Mouse (Mus musculus): ENCODE measurements around the gene Fhl2. TPM values are rescaled to one million over a fixed set of nuclear protein-coding genes. Genes with fewer than 3 reads are reported as not detected.

Fhl2 gene
- polyA plus RNA-seq, 1 experiment from 2014 or later: 17.4 TPM

DNA sequence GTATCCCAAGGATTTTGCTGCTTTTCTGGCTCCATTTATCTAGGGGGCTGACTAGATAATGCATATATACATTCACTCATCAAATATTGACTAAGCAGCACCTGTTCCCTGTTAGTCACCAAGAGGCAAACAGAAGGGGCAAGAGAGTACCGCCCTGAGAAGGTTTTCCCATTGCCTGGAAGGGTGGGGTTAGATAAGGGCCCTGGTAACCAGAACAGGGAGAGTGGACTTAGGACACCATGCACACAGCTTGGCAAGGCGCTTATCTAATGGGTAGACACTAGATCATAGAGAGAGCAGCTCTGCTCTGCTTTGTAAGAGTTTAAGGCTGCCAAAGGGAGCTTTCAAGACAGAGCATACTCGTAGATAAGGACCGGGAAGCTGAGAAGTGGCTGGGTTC is 44.2 kb downstream of the Fhl2 start:
- H3K4me2 ChIP-seq (ENCODE audit: low read length): no peak overlapping the region
- no peak overlapping the region for H3K27ac ChIP-seq (replicated peaks; ENCODE audit: low read depth, low read length)
- H3K4me1 ChIP-seq (ENCODE audit: control insufficient read depth, insufficient read depth, low read length): no peaks in the 10 kb centered on the region
- ATAC-seq (ENCODE audit: low FRiP score, low TSS enrichment) (no peak), DNase-seq (no peak)
- 93% methylated on average over 4 of the region's 4 CpGs for WGBS
- no peaks in the 10 kb centered on the region for H3K27me3 ChIP-seq (ENCODE audit: control insufficient read depth, insufficient read depth, low read length)
- no peak overlapping the region for H3K9ac ChIP-seq (replicated peaks; ENCODE audit: low read length)
- H3K36me3 ChIP-seq (ENCODE audit: control insufficient read depth, insufficient read depth, low read length): no peaks in the 10 kb centered on the region
- H3K4me3 ChIP-seq (replicated peaks; ENCODE audit: low read depth, low read length): no peak overlapping the region
- no peaks in the 10 kb centered on the region for H3K9me3 ChIP-seq (ENCODE audit: control insufficient read depth, low read length)

DNA sequence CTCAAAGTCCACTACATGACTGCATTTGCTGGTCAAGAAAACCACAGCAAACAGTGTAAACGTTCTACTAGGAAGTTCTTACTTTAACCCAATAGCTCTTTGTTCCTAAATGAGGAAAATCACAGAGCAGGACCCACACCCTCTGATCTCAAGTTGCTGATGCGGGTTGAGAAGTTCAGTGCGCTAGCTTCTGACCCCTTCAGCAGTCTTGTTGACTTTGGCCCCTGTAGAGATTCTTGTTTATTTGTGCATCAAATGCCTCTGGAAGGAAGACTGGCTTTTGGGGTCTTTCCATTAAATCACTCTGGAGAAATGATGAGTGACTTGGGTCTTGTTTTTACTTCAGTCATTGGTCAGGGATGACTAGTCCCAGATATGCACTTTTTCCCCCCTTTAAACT is 46.6 kb downstream of the Fhl2 start:
- DNase-seq: no peak
- WGBS: 91% methylated on average over 3 of the region's 3 CpGs
- no peak for ATAC-seq (ENCODE audit: low FRiP score, low TSS enrichment)

DNA sequence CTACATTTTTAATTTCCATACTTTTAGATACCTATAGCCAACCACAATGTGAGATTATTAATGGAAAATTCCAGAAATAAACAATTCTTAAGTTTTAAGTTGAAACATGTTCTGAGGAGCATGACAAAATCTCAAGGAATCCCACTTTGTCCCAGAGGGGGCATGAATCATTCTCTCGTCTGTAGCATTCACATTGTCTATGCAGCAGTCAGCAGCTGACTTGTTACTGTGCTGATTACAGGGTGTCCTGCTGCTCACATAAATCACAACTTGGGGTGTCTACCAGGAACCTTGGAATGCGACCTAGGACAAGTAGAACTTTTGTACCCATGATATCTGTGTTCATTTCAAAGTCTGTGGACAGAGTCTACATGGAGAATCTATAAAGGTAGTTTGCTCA is 49.3 kb downstream of the Fhl2 start:
- H3K4me1 ChIP-seq (ENCODE audit: control insufficient read depth, insufficient read depth, low read length): no peaks in the 10 kb centered on the region
- no peak overlapping the region for H3K4me2 ChIP-seq (ENCODE audit: low read length)
- DNase-seq (no peak), ATAC-seq (ENCODE audit: low FRiP score, low TSS enrichment) (no peak)
- 73% methylated on average over 2 of the region's 2 CpGs for WGBS
- no peaks in the 10 kb centered on the region for H3K9me3 ChIP-seq (ENCODE audit: control insufficient read depth, low read length)
- H3K9ac ChIP-seq (replicated peaks; ENCODE audit: low read length): no peak overlapping the region
- H3K27me3 ChIP-seq (ENCODE audit: control insufficient read depth, insufficient read depth, low read length): no peaks in the 10 kb centered on the region
- no peak overlapping the region for H3K4me3 ChIP-seq (replicated peaks; ENCODE audit: low read depth, low read length)
- H3K27ac ChIP-seq (replicated peaks; ENCODE audit: low read depth, low read length): no peak overlapping the region
- H3K36me3 ChIP-seq (ENCODE audit: control insufficient read depth, insufficient read depth, low read length): no peaks in the 10 kb centered on the region

More for the DNA sequence above, 46.6 kb downstream of the Fhl2 start:
- Histone ChIP-seq H3K4me1 (ENCODE audit: control insufficient read depth, insufficient read depth, low read length) (no peaks in the 10 kb centered on the region), H3K9me3 (ENCODE audit: control insufficient read depth, low read length) (no peaks in the 10 kb centered on the region), H3K36me3 (ENCODE audit: control insufficient read depth, insufficient read depth, low read length) (no peaks in the 10 kb centered on the region), H3K27ac (replicated peaks; ENCODE audit: low read depth, low read length) (no peak overlapping the region), H3K27me3 (ENCODE audit: control insufficient read depth, insufficient read depth, low read length) (no peaks in the 10 kb centered on the region), H3K4me3 (replicated peaks; ENCODE audit: low read depth, low read length) (no peak overlapping the region), H3K9ac (replicated peaks; ENCODE audit: low read length) (no peak overlapping the region), H3K4me2 (ENCODE audit: low read length) (no peak overlapping the region)

DNA sequence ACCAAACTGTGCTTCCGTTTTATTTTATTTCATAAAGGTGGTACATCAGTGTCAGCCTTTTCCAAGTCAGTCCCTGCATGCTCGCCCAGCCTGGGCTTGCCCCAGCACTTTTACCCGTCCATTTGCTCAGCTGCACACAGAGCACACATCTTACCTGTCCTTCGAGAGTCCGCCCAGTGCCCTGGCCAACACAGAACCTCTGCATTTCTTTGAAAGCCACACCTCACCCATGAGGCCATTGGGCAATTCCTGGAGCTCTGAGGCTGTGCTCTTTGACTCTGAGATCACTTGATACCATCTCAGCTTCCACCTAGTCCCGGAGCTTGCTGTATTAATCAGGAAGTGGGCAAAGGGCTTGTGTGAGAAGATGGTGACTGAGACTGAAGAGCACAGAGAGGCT is 51.4 kb downstream of the Fhl2 start:
- DNase-seq (no peak), ATAC-seq (ENCODE audit: low FRiP score, low TSS enrichment) (no peak)
- Histone ChIP-seq H3K27ac (replicated peaks; ENCODE audit: low read depth, low read length) (no peak overlapping the region), H3K9me3 (ENCODE audit: control insufficient read depth, low read length) (no peaks in the 10 kb centered on the region), H3K4me2 (ENCODE audit: low read length) (no peak overlapping the region), H3K4me3 (replicated peaks; ENCODE audit: low read depth, low read length) (no peak overlapping the region), H3K4me1 (ENCODE audit: control insufficient read depth, insufficient read depth, low read length) (no peaks in the 10 kb centered on the region), H3K27me3 (ENCODE audit: control insufficient read depth, insufficient read depth, low read length) (no peaks in the 10 kb centered on the region), H3K9ac (replicated peaks; ENCODE audit: low read length) (no peak overlapping the region), H3K36me3 (ENCODE audit: control insufficient read depth, insufficient read depth, low read length) (no peaks in the 10 kb centered on the region)
- 90% methylated on average over 6 of the region's 6 CpGs for WGBS

DNA sequence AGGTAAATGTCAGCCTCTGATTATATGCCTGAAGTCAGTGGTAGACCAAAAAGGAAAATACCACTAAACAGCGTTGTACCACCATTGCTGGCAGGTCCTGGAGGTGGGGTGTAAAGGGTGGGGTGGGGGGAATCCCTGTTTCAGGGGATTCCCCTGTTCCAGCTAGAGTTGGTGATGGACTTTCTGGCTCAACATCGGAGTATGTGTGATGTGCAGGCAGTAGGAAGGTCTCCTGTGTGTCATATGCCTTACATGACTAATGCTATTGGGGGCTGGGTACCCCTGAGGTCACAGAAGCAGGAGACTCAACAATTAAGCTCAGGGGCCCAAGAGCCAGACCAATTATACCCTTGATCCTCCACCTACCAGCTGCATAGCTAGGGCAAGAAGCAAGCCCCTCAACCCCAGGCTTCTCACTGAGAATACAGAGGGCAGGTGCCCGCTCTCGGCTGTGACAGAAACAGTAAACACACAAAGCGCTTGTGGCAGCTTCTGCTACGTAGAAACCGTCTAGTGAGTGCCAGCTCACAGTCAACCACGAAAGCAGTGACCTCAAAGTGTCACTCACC is 52.4 kb downstream of the Fhl2 start:
- WGBS: 90% methylated on average over 8 of the region's 8 CpGs
- DNase-seq: no peak
- H3K9me3 ChIP-seq (ENCODE audit: control insufficient read depth, low read length): no peaks in the 10 kb centered on the region
- no peak for ATAC-seq (ENCODE audit: low FRiP score, low TSS enrichment)
- H3K27ac ChIP-seq (replicated peaks; ENCODE audit: low read depth, low read length): no peak overlapping the region
- H3K9ac ChIP-seq (replicated peaks; ENCODE audit: low read length): no peak overlapping the region
- H3K36me3 ChIP-seq (ENCODE audit: control insufficient read depth, insufficient read depth, low read length): no peaks in the 10 kb centered on the region
- H3K4me2 ChIP-seq (ENCODE audit: low read length): no peak overlapping the region
- H3K27me3 ChIP-seq (ENCODE audit: control insufficient read depth, insufficient read depth, low read length): no peaks in the 10 kb centered on the region
- H3K4me3 ChIP-seq (replicated peaks; ENCODE audit: low read depth, low read length): no peak overlapping the region
- H3K4me1 ChIP-seq (ENCODE audit: control insufficient read depth, insufficient read depth, low read length): no peaks in the 10 kb centered on the region

DNA sequence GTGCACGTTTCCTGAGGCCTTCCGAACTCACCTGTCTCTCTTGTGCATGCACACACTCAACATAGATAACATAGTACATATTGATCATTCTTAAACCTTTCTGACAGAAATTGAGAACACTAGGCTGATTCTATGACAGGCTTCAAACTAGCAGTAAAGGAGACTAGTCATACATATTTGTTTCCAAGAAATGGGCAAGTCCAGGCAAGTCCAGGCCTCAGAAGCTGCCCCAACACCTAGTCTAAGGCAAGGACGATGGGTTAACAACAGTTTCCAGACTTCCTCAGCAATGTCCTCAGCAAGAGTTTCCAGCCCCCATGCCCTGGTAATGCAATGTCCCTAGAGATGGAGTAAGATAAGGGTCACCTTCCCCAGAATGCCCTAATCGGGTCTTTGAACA is 53.0 kb downstream of the Fhl2 start:
- no peak for DNase-seq
- Histone ChIP-seq H3K9me3 (ENCODE audit: control insufficient read depth, low read length) (no peaks in the 10 kb centered on the region), H3K4me2 (ENCODE audit: low read length) (no peak overlapping the region), H3K36me3 (ENCODE audit: control insufficient read depth, insufficient read depth, low read length) (no peaks in the 10 kb centered on the region), H3K27ac (replicated peaks; ENCODE audit: low read depth, low read length) (no peak overlapping the region), H3K4me3 (replicated peaks; ENCODE audit: low read depth, low read length) (no peak overlapping the region), H3K27me3 (ENCODE audit: control insufficient read depth, insufficient read depth, low read length) (no peaks in the 10 kb centered on the region), H3K9ac (replicated peaks; ENCODE audit: low read length) (no peak overlapping the region), H3K4me1 (ENCODE audit: control insufficient read depth, insufficient read depth, low read length) (no peaks in the 10 kb centered on the region)
- ATAC-seq (ENCODE audit: low FRiP score, low TSS enrichment): no peak
- WGBS: 91% methylated on average over 4 of the region's 4 CpGs

DNA sequence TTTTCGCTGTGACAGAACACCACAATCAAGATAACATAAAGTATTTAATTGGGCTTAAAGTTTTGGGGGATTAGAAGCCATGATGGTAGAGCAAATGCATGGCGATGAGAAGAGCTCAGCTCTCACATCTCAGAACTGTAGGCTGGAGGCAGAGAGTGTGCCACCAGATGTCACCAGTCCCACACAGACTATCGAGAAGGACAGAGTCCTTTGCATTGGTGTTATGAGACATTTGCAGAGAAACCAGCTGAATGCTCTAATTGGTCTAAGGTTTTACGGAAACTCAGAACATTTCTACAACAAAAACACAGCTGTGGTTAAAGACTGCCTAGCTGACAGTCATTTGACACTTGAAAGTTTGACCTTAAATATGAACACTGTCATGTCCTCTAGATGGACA is 53.5 kb downstream of the Fhl2 start:
- DNase-seq (no peak), ATAC-seq (ENCODE audit: low FRiP score, low TSS enrichment) (no peak)
- Histone ChIP-seq H3K9me3 (ENCODE audit: control insufficient read depth, low read length) (no peaks in the 10 kb centered on the region), H3K4me1 (ENCODE audit: control insufficient read depth, insufficient read depth, low read length) (no peaks in the 10 kb centered on the region), H3K9ac (replicated peaks; ENCODE audit: low read length) (no peak overlapping the region), H3K36me3 (ENCODE audit: control insufficient read depth, insufficient read depth, low read length) (no peaks in the 10 kb centered on the region), H3K27me3 (ENCODE audit: control insufficient read depth, insufficient read depth, low read length) (no peaks in the 10 kb centered on the region), H3K27ac (replicated peaks; ENCODE audit: low read depth, low read length) (no peak overlapping the region), H3K4me3 (replicated peaks; ENCODE audit: low read depth, low read length) (no peak overlapping the region), H3K4me2 (ENCODE audit: low read length) (no peak overlapping the region)
- WGBS: 92% methylated on average over 4 of the region's 4 CpGs

DNA sequence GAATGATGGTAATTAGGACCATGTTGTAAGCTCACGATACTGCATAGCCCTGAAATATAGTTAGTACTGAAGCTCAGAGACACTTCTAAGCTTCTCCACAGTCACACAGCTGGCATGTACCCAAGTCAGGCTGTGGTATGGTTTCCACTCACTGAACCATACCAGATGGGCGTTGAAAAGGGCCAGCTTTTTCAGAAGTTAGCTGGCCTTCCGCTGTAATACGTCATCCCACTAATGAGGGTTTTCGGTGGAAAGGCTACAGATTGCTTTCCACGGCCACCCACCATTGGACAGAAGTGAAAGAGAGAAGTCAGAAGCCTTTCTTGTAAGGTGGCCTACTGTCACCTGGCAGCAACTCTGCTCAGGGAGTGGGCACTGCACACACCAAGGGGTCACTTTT is 53.9 kb downstream of the Fhl2 start:
- no peaks in the 10 kb centered on the region for H3K27me3 ChIP-seq (ENCODE audit: control insufficient read depth, insufficient read depth, low read length)
- H3K36me3 ChIP-seq (ENCODE audit: control insufficient read depth, insufficient read depth, low read length): no peaks in the 10 kb centered on the region
- no peak for ATAC-seq (ENCODE audit: low FRiP score, low TSS enrichment)
- H3K9ac ChIP-seq (replicated peaks; ENCODE audit: low read length): no peak overlapping the region
- no peak for DNase-seq
- WGBS: 91% methylated on average over 6 of the region's 6 CpGs
- no peak overlapping the region for H3K4me2 ChIP-seq (ENCODE audit: low read length)
- no peaks in the 10 kb centered on the region for H3K9me3 ChIP-seq (ENCODE audit: control insufficient read depth, low read length)
- H3K4me3 ChIP-seq (replicated peaks; ENCODE audit: low read depth, low read length): no peak overlapping the region
- no peak overlapping the region for H3K27ac ChIP-seq (replicated peaks; ENCODE audit: low read depth, low read length)
- H3K4me1 ChIP-seq (ENCODE audit: control insufficient read depth, insufficient read depth, low read length): no peaks in the 10 kb centered on the region

DNA sequence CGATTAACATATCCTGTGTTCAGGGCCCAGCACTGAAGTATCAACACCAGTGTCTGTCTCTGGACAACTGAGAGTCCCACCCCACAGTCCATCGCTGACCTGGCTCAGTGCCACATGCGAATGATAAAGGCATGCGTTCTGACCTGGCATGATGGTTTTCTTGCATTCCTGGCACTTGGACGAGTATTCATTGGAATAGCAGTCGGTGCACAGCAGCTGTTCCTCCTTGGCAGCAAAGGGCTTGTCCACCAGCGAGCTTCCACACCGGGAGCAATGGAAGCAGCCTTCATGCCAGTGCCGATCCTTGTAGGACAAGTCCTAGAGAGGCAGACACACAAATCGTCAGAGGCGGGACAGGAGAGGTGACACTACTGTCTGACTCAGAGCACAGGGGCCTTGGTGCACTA is 55.2 kb downstream of the Fhl2 start:
- no peak overlapping the region for H3K4me2 ChIP-seq (ENCODE audit: low read length)
- H3K27ac ChIP-seq (replicated peaks; ENCODE audit: low read depth, low read length): no peak overlapping the region
- H3K4me3 ChIP-seq (replicated peaks; ENCODE audit: low read depth, low read length): no peak overlapping the region
- no peaks in the 10 kb centered on the region for H3K27me3 ChIP-seq (ENCODE audit: control insufficient read depth, insufficient read depth, low read length)
- H3K9ac ChIP-seq (replicated peaks; ENCODE audit: low read length): no peak overlapping the region
- no peaks in the 10 kb centered on the region for H3K36me3 ChIP-seq (ENCODE audit: control insufficient read depth, insufficient read depth, low read length)
- ATAC-seq (ENCODE audit: low FRiP score, low TSS enrichment) (no peak), DNase-seq (no peak)
- H3K9me3 ChIP-seq (ENCODE audit: control insufficient read depth, low read length): no peaks in the 10 kb centered on the region
- WGBS: 86% methylated on average over 11 of the region's 11 CpGs
- H3K4me1 ChIP-seq (ENCODE audit: control insufficient read depth, insufficient read depth, low read length): no peaks in the 10 kb centered on the region

Measured in midbrain, embryonic 14.5 days (tissue).